Mouse (Mus musculus): Measurements from ENCODE around the gene Myo16. TPM values are rescaled to one million over a fixed set of nuclear protein-coding genes. Genes with fewer than 3 reads are reported as not detected.

Gene Myo16
- polyA plus RNA-seq, 1 experiment, result not detected

DNA sequence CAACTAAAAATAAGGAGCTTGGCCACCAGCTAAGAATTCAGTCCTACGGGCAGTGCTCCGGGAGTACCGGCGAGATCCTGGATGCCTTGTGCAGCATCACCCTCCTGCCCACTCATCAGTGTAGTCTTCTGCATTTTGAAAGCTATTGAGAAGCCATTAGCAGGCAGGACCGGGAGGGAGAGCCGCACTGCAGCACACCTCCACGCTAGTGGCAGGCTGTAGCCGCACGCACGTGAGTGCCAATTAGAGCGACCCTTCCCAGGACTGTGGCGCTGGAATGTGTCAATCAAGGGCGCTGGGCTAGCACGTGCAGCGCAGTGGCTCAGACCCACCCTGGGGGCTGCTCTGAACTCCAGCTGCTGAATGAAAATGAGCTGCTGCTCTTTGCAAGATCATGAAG is 95.4 kb downstream of the Myo16 start:
- no peak overlapping the region for H3K4me3 ChIP-seq (replicated peaks)
- H3K27me3 ChIP-seq (ENCODE audit: control insufficient read depth), result peaks cover 10% of the 10 kb centered on the region
- H3K4me1 ChIP-seq (ENCODE audit: control insufficient read depth), result no peaks in the 10 kb centered on the region
- H3K9me3 ChIP-seq (ENCODE audit: control insufficient read depth, low read length), result no peaks in the 10 kb centered on the region; the same call in 1 of the 2 replicates
- no peak for TF ChIP-seq TAL1 (IDR thresholded peaks at IDR 0.05; ENCODE audit: low read length)
- no peak for TF ChIP-seq GATA1 (IDR thresholded peaks at IDR 0.05; ENCODE audit: low read length)
- H3K36me3 ChIP-seq (ENCODE audit: control insufficient read depth), result no peaks in the 10 kb centered on the region

GRCm38 (mm10) chr8:10255741-10256140 is 102.0 kb downstream of the Myo16 start:
- Histone ChIP-seq H3K4me3 (replicated peaks) (no peak overlapping the region), H3K27me3 (ENCODE audit: control insufficient read depth) (0 out of 2 replicates have a peak, but pooled peaks cover 2% of the 10 kb centered on the region), H3K36me3 (ENCODE audit: control insufficient read depth) (no peaks in the 10 kb centered on the region), H3K9me3 (ENCODE audit: control insufficient read depth, low read length) (no peaks in the 10 kb centered on the region), H3K4me1 (ENCODE audit: control insufficient read depth) (no peaks in the 10 kb centered on the region)
- no peak for TF ChIP-seq TAL1 (IDR thresholded peaks at IDR 0.05; ENCODE audit: low read length)
- no peak for TF ChIP-seq GATA1 (IDR thresholded peaks at IDR 0.05; ENCODE audit: low read length)

- H3K4me1 ChIP-seq (ENCODE audit: control insufficient read depth), result no peaks in the 10 kb centered on the region
- H3K9me3 ChIP-seq (ENCODE audit: control insufficient read depth, low read length), result no peaks in the 10 kb centered on the region
- TF ChIP-seq TAL1 (IDR thresholded peaks at IDR 0.05; ENCODE audit: low read length), result no peak
- TF ChIP-seq GATA1 (IDR thresholded peaks at IDR 0.05; ENCODE audit: low read length), result no peak
Measured at GRCm38 (mm10) chr8:10256563-10256962, 102.9 kb downstream of the Myo16 start.

GRCm38 (mm10) chr8:10270094-10270493 is 116.4 kb downstream of the Myo16 start:
- TF ChIP-seq TAL1 (IDR thresholded peaks at IDR 0.05; ENCODE audit: low read length) (no peak), GATA1 (IDR thresholded peaks at IDR 0.05; ENCODE audit: low read length) (no peak)
- H3K9me3 ChIP-seq (ENCODE audit: control insufficient read depth, low read length), result no peaks in the 10 kb centered on the region
- H3K4me3 ChIP-seq (replicated peaks), result no peak overlapping the region
- no peaks in the 10 kb centered on the region for H3K4me1 ChIP-seq (ENCODE audit: control insufficient read depth)
- no peaks in the 10 kb centered on the region for H3K36me3 ChIP-seq (ENCODE audit: control insufficient read depth)
- no peaks in the 10 kb centered on the region for H3K27me3 ChIP-seq (ENCODE audit: control insufficient read depth)

More at GRCm38 (mm10) chr8:10256563-10256962, 102.9 kb downstream of the Myo16 start:
- no peaks in the 10 kb centered on the region for H3K36me3 ChIP-seq (ENCODE audit: control insufficient read depth)
- no peak overlapping the region for H3K4me3 ChIP-seq (replicated peaks)
- H3K27me3 ChIP-seq (ENCODE audit: control insufficient read depth), result no peaks in the 10 kb centered on the region

DNA sequence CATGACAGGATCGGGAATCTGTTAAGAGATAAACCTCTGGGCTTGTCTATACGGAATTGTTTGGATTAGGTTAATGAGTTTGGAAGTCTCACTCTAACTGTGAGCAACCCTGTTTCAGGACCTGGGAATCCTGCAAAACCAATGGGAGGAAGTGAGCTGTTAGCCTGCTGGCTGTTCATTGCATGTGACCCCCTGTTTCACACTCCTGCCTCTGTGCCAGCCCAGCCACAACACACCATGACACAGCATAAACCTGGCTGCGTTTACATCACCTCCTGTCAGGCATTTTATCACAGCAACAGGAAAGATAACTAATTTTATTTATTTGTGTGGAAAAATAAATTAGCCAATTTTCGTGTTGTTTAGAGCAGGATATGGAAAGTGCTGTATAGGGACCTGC is 138.9 kb downstream of the Myo16 start:
- Histone ChIP-seq H3K4me3 (replicated peaks) (no peak overlapping the region), H3K4me1 (ENCODE audit: control insufficient read depth) (no peaks in the 10 kb centered on the region), H3K9me3 (ENCODE audit: control insufficient read depth, low read length) (no peaks in the 10 kb centered on the region), H3K36me3 (ENCODE audit: control insufficient read depth) (no peaks in the 10 kb centered on the region), H3K27me3 (ENCODE audit: control insufficient read depth) (no peaks in the 10 kb centered on the region)
- TF ChIP-seq TAL1 (IDR thresholded peaks at IDR 0.05; ENCODE audit: low read length) (no peak), GATA1 (IDR thresholded peaks at IDR 0.05; ENCODE audit: low read length) (no peak)

DNA sequence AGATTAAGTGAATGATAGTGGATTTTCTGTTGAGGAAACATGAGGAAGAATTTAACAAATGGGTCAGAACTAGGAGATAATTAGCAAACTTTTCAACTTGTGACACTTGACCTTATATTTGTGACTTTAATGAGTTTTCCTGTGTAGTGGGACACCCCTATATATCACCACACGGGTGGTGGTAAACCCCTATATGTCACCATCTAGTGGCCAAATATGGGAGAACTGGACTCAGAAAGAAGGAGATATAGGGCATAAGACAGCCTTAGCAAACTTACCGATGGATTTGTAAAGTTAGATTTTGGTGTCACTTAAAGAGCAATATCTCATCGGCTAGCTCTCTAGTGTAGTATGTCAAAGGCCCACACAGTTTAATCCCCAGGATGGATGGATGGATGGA is 147.1 kb downstream of the Myo16 start:
- TF ChIP-seq GATA1 (IDR thresholded peaks at IDR 0.05; ENCODE audit: low read length) (no peak), TAL1 (IDR thresholded peaks at IDR 0.05; ENCODE audit: low read length) (no peak)
- no peaks in the 10 kb centered on the region for H3K4me1 ChIP-seq (ENCODE audit: control insufficient read depth)
- H3K27me3 ChIP-seq (ENCODE audit: control insufficient read depth), result no peaks in the 10 kb centered on the region
- no peaks in the 10 kb centered on the region for H3K36me3 ChIP-seq (ENCODE audit: control insufficient read depth)
- H3K9me3 ChIP-seq (ENCODE audit: control insufficient read depth, low read length), result no peaks in the 10 kb centered on the region
- no peak overlapping the region for H3K4me3 ChIP-seq (replicated peaks)

- Histone ChIP-seq H3K4me3 (replicated peaks) (no peak overlapping the region), H3K36me3 (ENCODE audit: control insufficient read depth) (no peaks in the 10 kb centered on the region), H3K9me3 (ENCODE audit: control insufficient read depth, low read length) (no peaks in the 10 kb centered on the region), H3K27me3 (ENCODE audit: control insufficient read depth) (no peaks in the 10 kb centered on the region), H3K4me1 (ENCODE audit: control insufficient read depth) (no peaks in the 10 kb centered on the region)
- TF ChIP-seq TAL1 (IDR thresholded peaks at IDR 0.05; ENCODE audit: low read length) (no peak), GATA1 (IDR thresholded peaks at IDR 0.05; ENCODE audit: low read length) (no peak)
Measured at GRCm38 (mm10) chr8:10303061-10303460, 149.3 kb downstream of the Myo16 start.

- no peaks in the 10 kb centered on the region for H3K4me1 ChIP-seq (ENCODE audit: control insufficient read depth)
- no peaks in the 10 kb centered on the region for H3K9me3 ChIP-seq (ENCODE audit: control insufficient read depth, low read length)
- no peaks in the 10 kb centered on the region for H3K36me3 ChIP-seq (ENCODE audit: control insufficient read depth)
- no peak overlapping the region for H3K4me3 ChIP-seq (replicated peaks)
- no peaks in the 10 kb centered on the region for H3K27me3 ChIP-seq (ENCODE audit: control insufficient read depth)
- TF ChIP-seq GATA1 (IDR thresholded peaks at IDR 0.05; ENCODE audit: low read length) (no peak), TAL1 (IDR thresholded peaks at IDR 0.05; ENCODE audit: low read length) (no peak)
Measured at GRCm38 (mm10) chr8:10303992-10304391, 150.3 kb downstream of the Myo16 start.

DNA sequence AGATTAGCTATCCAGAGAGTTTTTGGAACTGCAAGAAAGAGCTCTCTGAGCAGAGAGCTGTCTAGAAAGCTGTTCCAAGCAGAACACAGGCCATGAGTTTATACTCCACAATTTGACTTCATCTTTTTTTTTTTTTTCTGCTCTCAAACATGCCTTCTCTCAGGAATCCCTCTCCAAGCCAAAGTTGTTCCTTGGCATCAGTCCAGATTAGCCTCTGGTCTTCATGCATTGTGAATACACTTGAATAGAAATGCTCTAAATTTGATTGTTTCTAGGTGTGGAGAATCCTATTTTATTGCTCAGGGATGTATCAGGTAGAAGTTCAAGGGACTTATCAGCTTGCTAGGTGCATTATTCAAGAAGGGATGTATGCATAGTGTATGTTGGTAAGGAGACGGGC is 151.0 kb downstream of the Myo16 start:
- H3K9me3 ChIP-seq (ENCODE audit: control insufficient read depth, low read length), result no peaks in the 10 kb centered on the region
- H3K27me3 ChIP-seq (ENCODE audit: control insufficient read depth), result no peaks in the 10 kb centered on the region
- H3K36me3 ChIP-seq (ENCODE audit: control insufficient read depth), result no peaks in the 10 kb centered on the region
- no peaks in the 10 kb centered on the region for H3K4me1 ChIP-seq (ENCODE audit: control insufficient read depth)
- H3K4me3 ChIP-seq (replicated peaks), result no peak overlapping the region
- TF ChIP-seq TAL1 (IDR thresholded peaks at IDR 0.05; ENCODE audit: low read length) (no peak), GATA1 (IDR thresholded peaks at IDR 0.05; ENCODE audit: low read length) (no peak)

DNA sequence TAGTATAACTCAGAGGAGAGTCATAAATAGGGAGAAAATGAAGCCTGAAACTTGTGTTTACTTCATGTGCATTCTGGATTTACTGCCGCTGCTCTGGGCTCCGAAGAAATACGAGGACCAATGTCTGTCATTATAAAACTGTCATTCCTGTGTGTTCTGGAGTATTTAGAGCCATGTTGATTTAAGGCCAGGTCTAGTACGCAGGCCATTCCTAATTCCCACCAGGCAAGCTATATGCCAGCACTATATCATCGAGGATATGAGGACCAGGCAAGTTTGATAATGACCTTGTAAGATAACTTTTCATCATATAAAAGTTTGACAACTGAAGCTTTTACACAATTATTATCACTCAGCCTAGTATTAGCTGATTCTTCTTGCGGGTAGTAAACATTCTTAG is 153.6 kb downstream of the Myo16 start:
- Histone ChIP-seq H3K27me3 (ENCODE audit: control insufficient read depth) (no peaks in the 10 kb centered on the region), H3K4me3 (replicated peaks) (no peak overlapping the region), H3K9me3 (ENCODE audit: control insufficient read depth, low read length) (no peaks in the 10 kb centered on the region), H3K36me3 (ENCODE audit: control insufficient read depth) (no peaks in the 10 kb centered on the region), H3K4me1 (ENCODE audit: control insufficient read depth) (no peaks in the 10 kb centered on the region)
- TF ChIP-seq GATA1 (IDR thresholded peaks at IDR 0.05; ENCODE audit: low read length) (no peak), TAL1 (IDR thresholded peaks at IDR 0.05; ENCODE audit: low read length) (no peak)

Data from erythroblast, embryonic 14.5 days (primary cell).